ENCODE assay signal across 17 mouse cellular contexts in genomic region chr14:79645378-79645777, GRCm38 (mm10). TPM values are rescaled to one million over a fixed set of nuclear protein-coding genes. Genes with fewer than 3 reads are reported as not detected.
DNase-seq lines count a peak whose midpoint lies in the region; ATAC-seq lines count a peak whose summit lies in the region.
"Had no signal": no experiment of that assay in that cellular context is flagged by ENCODE, and none has a peak within 500 bp of the region (broad histone marks: within the 10 kb centered on the region; RNA-seq: fewer than 3 reads in every experiment).

No protein-coding gene starts in this region.

- peak overlapping the region; percentile 18 to 24 for H3K4me3 ChIP-seq in heart, embryonic 14.5 days (ENCODE audit: control insufficient read depth in 1 of 2, insufficient read depth in 1 of 2, low read depth in 1 of 2, low read length in 2 of 2)
- H3K4me3 ChIP-seq in neural tube, embryonic 13.5 days, result no peak overlapping the region
- H3K4me3 ChIP-seq in neural tube, embryonic 15.5 days (replicated peaks), result no peak overlapping the region
- no peak overlapping the region for H3K4me3 ChIP-seq in limb, embryonic 13.5 days
- no peak overlapping the region for H3K4me3 ChIP-seq in midbrain, embryonic 14.5 days (replicated peaks; ENCODE audit: low read depth, low read length)
- H3K4me3 ChIP-seq: stomach, embryonic 15.5 days had no signal

- 17% methylated on average over 11 of the region's 11 CpGs for WGBS in heart, embryonic 14.5 days
- 31% methylated on average over 11 of the region's 11 CpGs for WGBS in neural tube, embryonic 13.5 days
- 41% methylated on average over 11 of the region's 11 CpGs for WGBS in neural tube, embryonic 15.5 days
- WGBS in limb, embryonic 13.5 days, result 10% methylated on average over 11 of the region's 11 CpGs
- WGBS in midbrain, embryonic 14.5 days, result 40% methylated on average over 11 of the region's 11 CpGs

- no peak for ATAC-seq in heart, embryonic 14.5 days (ENCODE audit: insufficient number of reproducible peaks, insufficient read depth, low FRiP score, low read depth)
- no peak for ATAC-seq in neural tube, embryonic 13.5 days (ENCODE audit: low read depth)
- no peak for ATAC-seq in neural tube, embryonic 15.5 days (ENCODE audit: low FRiP score)
- ATAC-seq in limb, embryonic 13.5 days (ENCODE audit: low FRiP score, low read depth), result no peak
- ATAC-seq in midbrain, embryonic 14.5 days (ENCODE audit: low FRiP score, low TSS enrichment), result no peak
- ATAC-seq: forebrain, embryonic 14.5 days had no signal

- H3K27ac ChIP-seq in heart, embryonic 14.5 days (replicated peaks in 1 of 2; ENCODE audit: control insufficient read depth in 1 of 2, insufficient read depth in 1 of 2, low read depth in 2 of 2, low read length in 2 of 2), result no peak overlapping the region
- no peak overlapping the region for H3K27ac ChIP-seq in neural tube, embryonic 13.5 days (replicated peaks)
- no peak overlapping the region for H3K27ac ChIP-seq in neural tube, embryonic 15.5 days (replicated peaks)
- no peak overlapping the region for H3K27ac ChIP-seq in limb, embryonic 13.5 days
- no peak overlapping the region for H3K27ac ChIP-seq in midbrain, embryonic 14.5 days (replicated peaks; ENCODE audit: low read depth, low read length)
- H3K27ac ChIP-seq: stomach, embryonic 15.5 days had no signal

- no peak for DNase-seq in heart, postnatal 10 days
- DNase-seq in midbrain, embryonic 14.5 days, result peak; percentile 28
- DNase-seq in adrenal gland, postnatal 10 days, result no peak
- DNase-seq in B cell, adult 2 months, result no peak
- DNase-seq: adrenal gland, postnatal 25 days; cerebellum, adult 9-11 months; kidney, adult 11 months; kidney, postnatal 25 days; thymus, postnatal 25 days had no signal

- no peaks in the 10 kb centered on the region for H3K27me3 ChIP-seq in heart, embryonic 14.5 days (ENCODE audit: control insufficient read depth, insufficient read depth, low read length)
- no peaks in the 10 kb centered on the region for H3K27me3 ChIP-seq in neural tube, embryonic 13.5 days
- H3K27me3 ChIP-seq in neural tube, embryonic 15.5 days (replicated peaks), result no peaks in the 10 kb centered on the region
- H3K27me3 ChIP-seq in limb, embryonic 13.5 days, result peaks cover 13% of the 10 kb centered on the region; the same call in 1 of the 2 replicates
- no peaks in the 10 kb centered on the region for H3K27me3 ChIP-seq in midbrain, embryonic 14.5 days (ENCODE audit: control insufficient read depth, insufficient read depth, low read length)
- H3K27me3 ChIP-seq: CH12.LX; stomach, embryonic 15.5 days had no signal

- intact Hi-C loops in heart, postnatal 10 days (cut with DNase I), result no loop called here

- peak overlapping the region; percentile 58 for H3K4me2 ChIP-seq in heart, embryonic 14.5 days (ENCODE audit: low read length)
- peak overlapping the region; percentile 21 for H3K4me2 ChIP-seq in neural tube, embryonic 13.5 days
- no peak overlapping the region for H3K4me2 ChIP-seq in neural tube, embryonic 15.5 days
- H3K4me2 ChIP-seq in limb, embryonic 13.5 days (replicated peaks), result peak overlapping the region; percentile 46
- no peak overlapping the region for H3K4me2 ChIP-seq in midbrain, embryonic 14.5 days (ENCODE audit: low read length)
- H3K4me2 ChIP-seq: stomach, embryonic 15.5 days had no signal

- no peaks in the 10 kb centered on the region for H3K36me3 ChIP-seq in heart, embryonic 14.5 days (ENCODE audit: control insufficient read depth, insufficient read depth, low read length)
- no peaks in the 10 kb centered on the region for H3K36me3 ChIP-seq in neural tube, embryonic 13.5 days
- no peaks in the 10 kb centered on the region for H3K36me3 ChIP-seq in neural tube, embryonic 15.5 days
- H3K36me3 ChIP-seq in limb, embryonic 13.5 days, result no peaks in the 10 kb centered on the region
- H3K36me3 ChIP-seq in midbrain, embryonic 14.5 days (ENCODE audit: control insufficient read depth, insufficient read depth, low read length), result no peaks in the 10 kb centered on the region
- H3K36me3 ChIP-seq: stomach, embryonic 15.5 days had no signal

- H3K9ac ChIP-seq in heart, embryonic 14.5 days (ENCODE audit: low read length), result peak overlapping the region; percentile 47
- H3K9ac ChIP-seq in neural tube, embryonic 13.5 days, result no peak overlapping the region
- no peak overlapping the region for H3K9ac ChIP-seq in neural tube, embryonic 15.5 days (replicated peaks)
- no peak overlapping the region for H3K9ac ChIP-seq in limb, embryonic 13.5 days
- H3K9ac ChIP-seq in midbrain, embryonic 14.5 days (replicated peaks; ENCODE audit: low read length), result no peak overlapping the region
- H3K9ac ChIP-seq: stomach, embryonic 15.5 days had no signal

- H3K9me3 ChIP-seq in heart, embryonic 14.5 days (ENCODE audit: control insufficient read depth, low read length), result no peaks in the 10 kb centered on the region
- H3K9me3 ChIP-seq in neural tube, embryonic 13.5 days, result no peaks in the 10 kb centered on the region
- no peaks in the 10 kb centered on the region for H3K9me3 ChIP-seq in neural tube, embryonic 15.5 days (replicated peaks)
- H3K9me3 ChIP-seq in limb, embryonic 13.5 days, result no peaks in the 10 kb centered on the region
- H3K9me3 ChIP-seq in midbrain, embryonic 14.5 days (ENCODE audit: control insufficient read depth, low read length), result no peaks in the 10 kb centered on the region
- H3K9me3 ChIP-seq: stomach, embryonic 15.5 days had no signal

- peaks cover 8% of the 10 kb centered on the region in 2 experiments; a peak in 3 of 4 replicates for H3K4me1 ChIP-seq in heart, embryonic 14.5 days (ENCODE audit: control insufficient read depth in 2 of 2, insufficient read depth in 2 of 2, low read length in 2 of 2)
- H3K4me1 ChIP-seq in neural tube, embryonic 13.5 days (replicated peaks), result peaks cover 19% of the 10 kb centered on the region
- H3K4me1 ChIP-seq in neural tube, embryonic 15.5 days, result peaks cover 8% of the 10 kb centered on the region; the same call in 1 of the 2 replicates
- H3K4me1 ChIP-seq in limb, embryonic 13.5 days, result peaks cover 29% of the 10 kb centered on the region
- H3K4me1 ChIP-seq in midbrain, embryonic 14.5 days (ENCODE audit: control insufficient read depth, insufficient read depth, low read length), result 0 out of 2 replicates have a peak, but pooled peaks cover 4% of the 10 kb centered on the region
- H3K4me1 ChIP-seq: stomach, embryonic 15.5 days had no signal

RNA-seq across cellular contexts. Expression of gene Cnmd, which starts 16.6 kb away (rescaled TPM):
- polyA plus RNA-seq in heart, embryonic 14.5 days (2014; fragmentation: Nextera tagmentation; extraction: Ambion mirVana), result 2.5 and 3.8 TPM in 2 replicates
- total RNA-seq in heart, postnatal 10 days (2021), result not detected
- 25.6 and 32.1 TPM in 2 replicates for polyA plus RNA-seq in neural tube, embryonic 13.5 days (2015; fragmentation: Nextera tagmentation; extraction: Ambion mirVana)
- 15.9 and 21.9 TPM in 2 replicates for polyA plus RNA-seq in neural tube, embryonic 15.5 days (2015; fragmentation: Nextera tagmentation; extraction: Ambion mirVana)
- 189 and 200 TPM in 2 replicates for polyA plus RNA-seq in limb, embryonic 13.5 days (2015; fragmentation: Nextera tagmentation; extraction: Ambion mirVana)
- 1.8 and 2.2 TPM in 2 replicates for polyA plus RNA-seq in midbrain, embryonic 14.5 days (2014; fragmentation: Nextera tagmentation; extraction: Ambion mirVana)
- under 1 TPM; 0.78 to 0.85 TPM for total RNA-seq in adrenal gland, postnatal 10 days (2021)
- total RNA-seq: CH12.LX; granulocyte monocyte progenitor cell, adult 5-6 weeks had no signal

RNA-seq across cellular contexts. Expression of gene Sugt1, which starts 57.9 kb away (rescaled TPM):
- 111 and 122 TPM in 2 replicates for polyA plus RNA-seq in heart, embryonic 14.5 days (2014; fragmentation: Nextera tagmentation; extraction: Ambion mirVana)
- total RNA-seq in heart, postnatal 10 days (2021), result 10 to 100 TPM; 83.3 to 89.9 TPM
- polyA plus RNA-seq in neural tube, embryonic 13.5 days (2015; fragmentation: Nextera tagmentation; extraction: Ambion mirVana), result 124 and 140 TPM in 2 replicates
- 93.9 and 101 TPM in 2 replicates for polyA plus RNA-seq in neural tube, embryonic 15.5 days (2015; fragmentation: Nextera tagmentation; extraction: Ambion mirVana)
- 139 and 148 TPM in 2 replicates for polyA plus RNA-seq in limb, embryonic 13.5 days (2015; fragmentation: Nextera tagmentation; extraction: Ambion mirVana)
- polyA plus RNA-seq in midbrain, embryonic 14.5 days (2014; fragmentation: Nextera tagmentation; extraction: Ambion mirVana), result 120 and 128 TPM in 2 replicates
- total RNA-seq in adrenal gland, postnatal 10 days (2021), result 100 to 1,000 TPM in 1 of 2 experiments, 10 to 100 TPM in 1; 98.5 to 126 TPM

Comparison
In these comparisons a context has a peak if more than half of its experiments do, and no peak if none do; other contexts are left out.
1. H3K4me2 ChIP-seq: peak in heart, embryonic 14.5 days (single experiment), neural tube, embryonic 13.5 days (single experiment) and limb, embryonic 13.5 days (single experiment); none in neural tube, embryonic 15.5 days (single experiment) and midbrain, embryonic 14.5 days (single experiment).
2. H3K4me3 ChIP-seq: peak in heart, embryonic 14.5 days (2 of 2); none in neural tube, embryonic 13.5 days (single experiment), neural tube, embryonic 15.5 days (single experiment), limb, embryonic 13.5 days (single experiment) and midbrain, embryonic 14.5 days (single experiment).